Mouse (Mus musculus): ENCODE results near the gene Hspa13.

Hspa13 gene

DNA sequence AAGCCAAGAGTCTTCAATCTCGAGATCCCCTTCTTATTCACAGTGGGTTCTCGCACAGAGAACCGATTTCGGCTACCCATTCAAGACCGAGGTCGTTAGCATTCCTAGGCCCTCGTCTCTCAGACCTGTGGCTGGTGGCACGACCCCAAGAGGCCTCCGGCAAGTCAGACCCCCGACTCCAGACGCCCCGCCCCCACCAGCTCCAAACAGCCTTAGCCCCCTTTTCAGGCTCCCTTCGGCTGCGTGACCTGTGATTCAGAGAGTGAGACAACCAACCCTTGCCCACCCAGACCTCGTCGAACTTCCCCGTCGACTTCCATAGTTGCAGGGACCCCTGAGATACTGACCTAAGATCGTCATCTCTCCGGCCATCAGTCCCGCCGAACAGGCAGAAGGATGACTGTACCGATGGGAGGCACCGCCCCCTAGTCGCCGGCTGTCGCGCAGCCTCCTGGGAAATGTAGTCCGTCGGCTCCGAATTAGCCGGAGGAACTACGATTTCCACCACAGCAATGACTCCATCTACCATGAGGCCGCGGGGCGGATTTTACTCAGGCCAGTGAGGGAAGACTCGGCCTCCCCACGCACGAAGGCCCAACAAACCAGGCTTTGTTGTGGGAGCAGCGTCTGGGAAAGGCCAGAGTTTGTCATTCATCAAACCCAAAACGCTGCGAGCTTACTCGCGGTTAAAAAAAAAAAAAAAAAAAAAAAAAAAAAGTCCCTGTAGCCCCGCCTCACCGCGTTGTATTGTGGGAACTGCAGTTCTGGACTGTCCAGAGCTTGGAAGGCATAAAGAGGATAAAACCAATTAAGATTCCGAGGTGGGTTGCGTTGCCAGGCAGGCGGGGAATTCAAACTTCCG lies at the start of gene Hspa13:
TSS of gene Hspa13 (minus strand) at position 717 of the 862 bp plus-strand sequence.
- DNase-seq = peak; percentile 98 to 99

- DNase-seq = peak; percentile 37 to 62
These were observed 12.4 kb upstream of the Hspa13 start for GRCm38 (mm10) chr16:75779271-75779670.

DNA sequence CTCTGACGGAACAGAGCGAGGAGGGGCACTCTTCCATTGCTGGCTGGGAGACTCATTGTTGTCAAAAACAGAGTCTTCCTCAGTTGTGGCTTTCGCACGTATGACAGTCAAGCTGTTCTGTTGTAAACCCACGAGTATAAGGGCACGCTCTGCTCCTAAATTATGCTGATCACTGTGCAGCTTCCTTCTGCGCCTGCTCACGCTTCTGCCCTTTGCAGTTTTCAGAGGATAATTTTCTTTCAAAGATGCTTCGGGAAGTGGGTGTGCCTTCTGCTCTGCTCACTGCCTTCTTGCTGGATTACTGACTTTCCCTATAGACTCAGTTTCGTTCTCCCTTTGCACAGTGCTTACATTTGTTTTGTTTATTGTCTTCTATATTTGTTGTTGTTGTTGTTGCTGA lies 6.3 kb upstream of the Hspa13 start:
- DNase-seq = no peak

DNA sequence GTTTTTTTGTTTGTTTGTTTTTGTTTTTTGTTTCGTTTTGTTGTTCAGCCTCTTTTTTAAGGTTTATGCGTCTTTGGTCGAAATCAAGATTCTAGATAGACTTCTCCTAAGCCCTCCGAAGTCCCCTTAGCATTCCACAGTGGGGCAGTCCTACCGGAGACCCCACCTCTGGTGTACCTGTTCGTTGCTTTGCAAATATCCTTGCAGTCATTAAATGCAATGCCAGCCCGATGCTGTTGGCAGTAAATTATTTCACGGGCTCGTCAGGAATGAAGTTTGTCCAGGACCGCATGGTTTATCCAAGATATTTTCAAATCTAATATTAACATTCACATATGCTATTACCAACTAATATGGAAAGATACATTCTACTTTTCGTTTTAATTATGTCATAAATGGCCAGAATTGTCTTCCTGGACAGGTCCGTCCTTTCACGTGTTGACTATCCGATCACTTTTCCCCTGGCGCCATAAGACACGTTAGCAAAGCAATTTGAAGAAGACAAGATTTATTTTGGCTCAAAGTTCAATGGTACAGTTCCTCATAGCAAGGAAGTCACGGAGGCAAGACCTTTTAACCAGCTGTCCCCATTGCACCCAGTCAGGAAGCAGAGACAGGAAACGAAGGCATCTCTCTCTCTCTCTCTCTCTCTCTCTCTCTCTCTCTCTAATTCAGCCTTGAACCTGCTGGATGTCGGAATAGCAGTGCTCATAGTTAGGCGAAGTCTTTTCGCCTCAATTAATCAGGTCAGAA lies 522 bp upstream of the Hspa13 start:
- DNase-seq = peak; percentile 7 to 21

DNA sequence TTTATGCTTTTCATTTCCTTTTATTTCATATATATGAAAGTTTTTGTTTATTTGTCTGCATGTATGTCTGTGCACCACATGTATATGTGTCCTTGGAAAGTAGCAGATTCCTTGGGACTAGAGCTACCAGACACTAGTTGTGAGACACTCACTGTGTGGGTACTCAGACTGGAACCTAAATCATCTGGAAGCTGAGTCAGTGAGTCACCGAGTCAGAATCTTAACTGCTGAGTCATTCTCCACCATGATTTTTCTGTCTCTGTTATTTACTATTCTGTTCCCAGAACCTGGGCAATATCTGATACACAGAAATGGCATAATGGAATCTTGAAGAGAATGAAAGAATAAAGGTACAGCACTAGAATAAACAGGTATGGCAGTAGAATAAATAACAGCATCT lies 14.0 kb downstream of the Hspa13 start:
- DNase-seq = no peak

DNA sequence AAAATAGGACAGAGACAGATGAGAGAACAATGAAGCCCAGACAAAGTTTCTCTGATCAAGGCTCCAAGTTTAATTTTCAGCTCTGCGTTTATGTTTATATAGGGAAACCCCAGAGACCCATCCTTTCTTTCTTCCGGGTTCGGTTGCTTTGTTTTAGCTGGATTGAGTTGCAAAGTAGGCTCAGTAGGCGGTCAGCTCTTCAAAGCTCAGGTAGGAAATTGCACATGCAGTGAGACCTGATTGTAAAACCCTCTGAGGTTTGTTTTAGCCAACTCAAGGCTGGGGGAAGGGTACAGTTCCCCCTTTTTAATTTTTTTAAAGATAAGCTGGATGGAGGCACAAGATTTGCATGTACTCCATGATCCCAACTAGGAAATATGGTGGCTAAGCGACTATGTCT lies 16.8 kb downstream of the Hspa13 start:
- no peak for DNase-seq

- DNase-seq = no peak
These were observed 18.0 kb downstream of the Hspa13 start for GRCm38 (mm10) chr16:75748926-75749325.

DNA sequence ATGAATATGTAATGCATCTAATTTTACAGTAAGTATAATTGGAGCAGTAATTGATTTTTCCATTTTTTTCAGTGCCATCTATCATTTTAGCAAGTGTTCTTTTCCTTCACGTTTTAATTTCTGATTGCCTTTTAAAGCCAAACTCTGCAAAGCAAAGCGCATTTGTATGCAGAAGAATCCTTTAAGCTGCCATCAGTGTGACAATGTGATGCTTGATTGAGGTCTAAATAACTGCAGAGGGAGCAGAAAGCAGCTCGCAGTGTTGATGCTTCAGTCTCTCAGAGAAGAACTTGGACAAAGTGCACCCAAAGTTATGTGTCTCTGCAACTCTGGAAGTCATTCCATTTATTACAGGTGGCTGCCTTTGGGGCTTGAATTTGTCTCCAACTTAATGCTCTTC lies 22.9 kb downstream of the Hspa13 start:
- DNase-seq = no peak

DNA sequence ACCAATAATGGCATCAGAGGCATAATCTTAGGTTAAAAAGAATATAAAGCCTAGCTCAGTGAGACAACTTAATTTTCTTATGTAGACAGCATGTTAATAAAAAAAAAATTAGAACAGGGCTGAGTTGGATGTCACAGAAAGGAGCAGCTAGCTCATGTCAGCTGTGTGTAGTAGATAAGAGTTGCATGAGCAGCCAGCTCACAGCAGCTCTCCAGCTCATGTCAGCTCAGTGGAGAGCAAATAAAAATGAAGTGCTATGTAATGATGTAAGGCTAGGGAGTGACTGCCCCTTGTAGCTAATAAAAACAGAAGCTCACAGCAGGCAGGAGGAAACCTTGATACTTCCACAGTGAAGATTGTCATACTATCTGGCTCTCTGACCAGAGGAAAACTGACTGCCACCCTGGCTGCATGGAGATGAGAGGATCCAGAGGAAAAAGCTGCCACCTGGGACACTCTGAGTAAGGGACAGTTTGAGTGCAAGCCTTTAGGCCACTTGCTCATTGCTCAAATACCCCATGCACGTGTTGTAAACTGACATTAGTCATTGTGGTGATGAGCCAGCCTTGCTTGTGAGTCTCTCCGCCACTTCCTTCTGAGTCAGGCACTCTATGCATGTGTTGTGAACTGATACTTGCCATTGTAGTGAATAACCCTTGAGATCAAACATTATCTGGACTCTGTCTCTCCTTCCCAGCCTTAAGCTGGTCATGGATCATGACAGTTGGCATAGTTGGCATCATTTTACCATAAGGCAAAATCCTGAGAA lies 49.3 kb downstream of the Hspa13 start:
- no peak for DNase-seq

GRCm38 (mm10) chr16:75696176-75696575 lies 70.7 kb downstream of the Hspa13 start:
- DNase-seq = peak; percentile 76 to 85

All from cerebellum, postnatal 10 days (tissue).